Mouse (Mus musculus) yolk sac, embryonic 10.5 days (tissue): ENCODE results near the gene Rfx4.

Source experiments
- DNase-seq: peaks from one replicate; pipeline ENCODE4 v3.0.0-alpha.2; 2017; ENCODE audit warnings: low spot score

Gene Rfx4

GRCm38 (mm10) chr10:84815676-84816436 is 60.0 kb downstream of the Rfx4 start:
- no peak for DNase-seq

GRCm38 (mm10) chr10:84817086-84817869 is 61.4 kb downstream of the Rfx4 start:
- DNase-seq, result no peak

DNA sequence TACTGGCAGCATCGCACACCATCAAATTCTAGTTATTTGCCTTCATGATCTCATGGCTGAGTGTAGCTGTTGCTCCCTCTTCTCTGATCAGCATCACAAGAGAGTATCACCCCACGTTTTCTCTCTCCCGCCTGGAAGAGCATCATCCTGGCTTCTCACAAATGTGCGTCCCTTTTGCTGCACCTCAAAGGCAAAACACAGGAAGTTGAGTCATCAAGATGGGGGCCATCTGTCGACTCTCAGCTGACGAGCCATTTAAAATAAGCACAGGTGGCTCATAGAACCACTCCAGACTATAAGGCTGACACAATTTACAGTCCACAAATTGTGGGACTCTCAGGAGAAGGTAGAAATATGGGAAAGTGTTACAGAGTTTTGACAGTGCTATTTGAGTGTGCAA is 63.8 kb downstream of the Rfx4 start:
- no peak for DNase-seq

- DNase-seq, result no peak
These were observed 64.4 kb downstream of the Rfx4 start for GRCm38 (mm10) chr10:84820230-84820629.

- DNase-seq, result no peak
These were observed 66.9 kb downstream of the Rfx4 start for GRCm38 (mm10) chr10:84822741-84823151.

DNA sequence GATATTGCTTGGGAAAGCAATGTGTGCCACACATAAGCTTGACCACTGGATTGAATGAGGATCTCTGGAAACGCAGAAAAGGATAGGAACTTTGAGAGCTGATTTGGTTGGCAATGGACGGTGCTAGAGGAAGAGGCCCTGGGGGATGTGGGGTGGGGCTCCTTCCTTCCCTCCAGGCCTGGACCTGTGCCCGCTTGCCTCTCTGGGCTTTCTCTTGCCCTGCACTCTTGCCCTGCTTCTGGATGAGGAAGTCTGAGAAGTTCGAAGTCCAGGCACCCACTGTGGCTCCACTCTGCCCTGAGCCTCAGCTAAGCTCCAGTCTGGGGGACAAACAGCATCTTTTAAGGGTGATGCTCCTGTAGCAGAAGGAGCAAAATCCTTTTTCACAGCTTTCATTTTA is 67.8 kb downstream of the Rfx4 start:
- no peak for DNase-seq

GRCm38 (mm10) chr10:84829009-84829408 is 73.1 kb downstream of the Rfx4 start:
- DNase-seq, result no peak

GRCm38 (mm10) chr10:84835596-84835995 is 79.7 kb downstream of the Rfx4 start:
- no peak for DNase-seq

DNA sequence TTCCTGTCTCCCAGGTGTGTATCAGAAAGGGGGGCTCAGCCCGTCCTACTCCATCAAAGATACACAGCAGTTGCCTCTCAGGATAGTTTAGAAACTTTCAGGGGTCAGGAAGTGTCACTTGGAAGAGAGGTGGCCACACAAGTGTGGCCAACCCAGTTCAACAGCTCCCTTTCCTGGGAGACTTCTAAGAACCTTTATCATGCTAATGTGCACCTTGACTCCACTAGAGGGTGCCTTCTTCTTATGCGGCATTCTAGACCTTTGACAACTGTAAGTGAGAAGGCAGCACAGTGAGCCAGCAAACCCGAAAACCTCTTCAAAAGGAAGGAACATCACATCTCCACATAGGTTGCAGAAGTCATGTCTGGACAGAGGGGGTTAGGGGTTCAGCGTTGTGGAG is 80.2 kb downstream of the Rfx4 start:
- no peak for DNase-seq

- no peak for DNase-seq
These were observed 81.5 kb downstream of the Rfx4 start for GRCm38 (mm10) chr10:84837355-84837754.

GRCm38 (mm10) chr10:84838850-84839473 is 83.1 kb downstream of the Rfx4 start:
- DNase-seq, result no peak

- no peak for DNase-seq
These were observed 90.8 kb downstream of the Rfx4 start for GRCm38 (mm10) chr10:84846638-84847037.

- no peak for DNase-seq
These were observed 96.4 kb downstream of the Rfx4 start for GRCm38 (mm10) chr10:84851981-84852979.

DNA sequence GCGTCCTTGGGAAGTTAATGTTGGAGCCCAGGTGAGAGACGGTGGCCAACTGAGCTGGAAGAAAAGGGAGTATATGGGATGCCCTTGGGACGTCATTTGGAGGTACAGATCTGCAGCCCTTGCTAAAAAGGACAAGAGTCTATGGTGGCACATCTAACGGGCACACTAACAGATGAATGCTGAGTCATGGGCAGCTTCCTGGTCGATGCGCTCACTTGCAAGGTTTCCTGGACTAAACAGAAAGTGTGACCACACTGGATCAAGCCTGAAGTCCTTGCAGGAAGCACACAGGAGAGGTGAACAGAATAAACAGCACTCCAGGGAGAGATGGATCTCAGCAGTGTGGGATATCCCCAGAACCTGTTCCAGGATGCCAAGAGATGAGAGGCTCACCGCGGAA is 98.2 kb downstream of the Rfx4 start:
- DNase-seq, result no peak

- no peak for DNase-seq
These were observed 99.6 kb downstream of the Rfx4 start for GRCm38 (mm10) chr10:84855466-84855865.

GRCm38 (mm10) chr10:84858371-84858770 is 102.5 kb downstream of the Rfx4 start:
- no peak for DNase-seq

GRCm38 (mm10) chr10:84858806-84859496 is 103.1 kb downstream of the Rfx4 start:
- no peak for DNase-seq

DNA sequence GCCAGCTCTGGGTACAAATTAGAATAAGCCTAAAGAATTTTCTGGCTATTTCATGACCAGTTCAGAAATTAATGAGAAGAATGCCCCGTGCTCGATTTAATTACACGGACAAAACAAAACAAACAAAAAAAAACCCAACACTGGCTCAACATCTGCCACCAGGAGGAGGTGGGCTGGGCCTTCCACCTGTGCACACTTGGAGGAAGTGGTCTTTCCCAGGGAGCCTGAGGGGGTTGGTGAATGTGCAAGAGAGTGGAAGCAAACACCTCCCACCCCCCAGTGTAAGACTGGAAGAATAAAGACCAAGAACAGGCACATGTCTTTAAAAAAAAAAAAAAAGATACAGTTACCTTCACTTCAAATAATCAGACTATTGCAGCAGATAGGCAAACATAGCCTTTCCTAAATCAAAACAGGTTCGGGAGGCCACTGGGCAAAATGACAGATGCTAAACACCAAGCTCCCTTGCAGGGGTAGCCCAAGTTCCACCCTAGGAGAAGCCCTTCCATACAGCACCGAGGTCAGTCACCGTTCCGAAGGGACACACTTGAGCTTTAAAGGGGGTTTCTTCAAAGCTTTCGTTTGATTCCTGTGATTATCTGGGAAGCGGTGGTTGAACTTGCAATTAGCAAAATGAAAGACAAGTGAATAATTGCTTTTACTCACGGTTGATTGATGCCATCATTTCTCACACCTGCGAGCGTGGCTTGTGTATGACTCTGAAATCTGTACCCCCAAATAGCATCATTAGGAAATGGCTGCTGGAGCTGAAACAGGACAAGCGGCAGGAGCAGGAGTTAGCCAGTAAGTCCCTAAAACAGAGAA is 103.9 kb downstream of the Rfx4 start:
- no peak for DNase-seq

DNA sequence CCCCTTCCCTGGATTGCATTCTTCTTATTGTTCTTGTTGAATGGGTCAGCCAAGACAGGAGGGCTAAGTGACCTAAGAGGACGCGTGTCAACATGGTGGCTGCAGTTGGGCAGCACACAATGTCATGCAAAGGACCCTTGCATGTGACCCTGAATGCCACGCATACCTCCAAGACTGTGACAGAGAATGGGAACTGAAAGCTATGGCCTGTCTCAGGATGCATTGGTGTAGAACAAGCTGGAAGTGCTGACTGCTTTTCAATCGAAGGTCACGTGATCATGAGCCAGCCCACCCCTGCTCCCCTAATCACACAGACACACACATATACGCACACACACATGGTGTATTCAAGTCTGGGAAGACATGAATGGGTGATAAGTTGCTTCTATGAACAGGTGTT is 107.6 kb downstream of the Rfx4 start:
- DNase-seq, result no peak

GRCm38 (mm10) chr10:84867577-84867976 is 111.7 kb downstream of the Rfx4 start:
- no peak for DNase-seq
